Mouse (Mus musculus) heart, adult 2 months (tissue): Measurements from ENCODE around the gene Pom121l2. TPM values are rescaled to one million over a fixed set of nuclear protein-coding genes. Genes with fewer than 3 reads are reported as not detected.
A peak's percentile ranks its signal among the peaks of the same experiment; 100 is the strongest.

Source experiments
- DNase-seq, 2 experiments: peaks; one replicate each; pipeline ENCODE4 v3.0.0; 2021
- H3K27ac ChIP-seq: fragments of 200-600 bp; 2 replicates; pipeline ENCODE4 v1.8.1; 2022
- H3K27me3 ChIP-seq: fragments of 200-500 bp; 2 replicates; pipeline ENCODE4 v1.6.1; 2012; ENCODE audit warnings: mild to moderate bottlenecking, low read length, inconsistent platforms, mixed read lengths; ENCODE audit not compliant: control insufficient read depth, insufficient read depth
- H3K36me3 ChIP-seq: fragments of 200-500 bp; 2 replicates; pipeline ENCODE4 v1.6.1; 2012; ENCODE audit warnings: low read length, inconsistent platforms; ENCODE audit not compliant: control insufficient read depth, insufficient read depth
- H3K4me1 ChIP-seq: fragments of 200-500 bp; 2 replicates; pipeline ENCODE4 v1.6.1; 2011; ENCODE audit warnings: low read length; ENCODE audit not compliant: control insufficient read depth, insufficient read depth
- H3K4me3 ChIP-seq: fragments of 200-600 bp; 2 replicates; pipeline ENCODE4 v1.8.1; 2022
- H3K79me2 ChIP-seq: fragments of 200-500 bp; replicated peaks from 2 replicates; pipeline ENCODE4 v1.6.1; 2012; ENCODE audit warnings: mild to moderate bottlenecking, inconsistent platforms, low read length, moderate library complexity, mixed read lengths; ENCODE audit not compliant: control insufficient read depth, insufficient read depth
- H3K9ac ChIP-seq: fragments of 200-500 bp; 2 replicates; pipeline ENCODE4 v1.6.1; 2012; ENCODE audit warnings: low read depth, mild to moderate bottlenecking, control low read depth, inconsistent platforms, low read length, mixed read lengths
- CTCF ChIP-seq: fragments of 200-600 bp; IDR thresholded peaks from 2 replicates; pipeline ENCODE4 v1.8.1; 2022; ENCODE audit warnings: antibody characterized with exemption, mild to moderate bottlenecking, moderate library complexity
- EP300 ChIP-seq: fragments of 200-500 bp; IDR thresholded peaks from 2 replicates; pipeline ENCODE4 v1.6.1; 2011; ENCODE audit warnings: low read depth, low read length, control low read depth; ENCODE audit not compliant: insufficient read depth
- POLR2A ChIP-seq: fragments of 200-500 bp; IDR thresholded peaks from 2 replicates; pipeline ENCODE4 v1.6.1; 2011; ENCODE audit warnings: mild to moderate bottlenecking, low read depth, low read length, control low read depth; ENCODE audit not compliant: insufficient read depth
- WGBS: fragments of 180-500 bp; shearing (Covaris S2); methylation state at CpG from one replicate; pipeline ENCODE4 v1.1.7; 2018; 5-methylcytosine and 5-hydroxymethylcytosine counted together
- intact Hi-C: fragments of 180-260 bp; cut with DNase I; formaldehyde crosslinking; loops from one replicate; pipeline ENCODE4 v1.15.1; 2025
- microRNA-seq, 2 experiments: library from miRNA; unstranded; fragments of <30 nt; microRNA quantifications; one replicate each; pipeline ENCODE4 v1.2.0; 2021
- polyA plus RNA-seq: library from polyadenylated mRNA; depleted of rRNA; stranded (reverse); fragments of >200 nt; gene quantifications from 2 replicates; pipeline ENCODE4 v1.2.3, GENCODE M21; 2012; rRNA removed
- total RNA-seq, 2 experiments: library from RNA; stranded (reverse); gene quantifications; 2 replicates each; pipeline ENCODE4 v1.2.3; 2021

The Pom121l2 gene
- total and polyA plus RNA-seq, 3 experiments: 0.06 TPM; not detected in 2

DNA sequence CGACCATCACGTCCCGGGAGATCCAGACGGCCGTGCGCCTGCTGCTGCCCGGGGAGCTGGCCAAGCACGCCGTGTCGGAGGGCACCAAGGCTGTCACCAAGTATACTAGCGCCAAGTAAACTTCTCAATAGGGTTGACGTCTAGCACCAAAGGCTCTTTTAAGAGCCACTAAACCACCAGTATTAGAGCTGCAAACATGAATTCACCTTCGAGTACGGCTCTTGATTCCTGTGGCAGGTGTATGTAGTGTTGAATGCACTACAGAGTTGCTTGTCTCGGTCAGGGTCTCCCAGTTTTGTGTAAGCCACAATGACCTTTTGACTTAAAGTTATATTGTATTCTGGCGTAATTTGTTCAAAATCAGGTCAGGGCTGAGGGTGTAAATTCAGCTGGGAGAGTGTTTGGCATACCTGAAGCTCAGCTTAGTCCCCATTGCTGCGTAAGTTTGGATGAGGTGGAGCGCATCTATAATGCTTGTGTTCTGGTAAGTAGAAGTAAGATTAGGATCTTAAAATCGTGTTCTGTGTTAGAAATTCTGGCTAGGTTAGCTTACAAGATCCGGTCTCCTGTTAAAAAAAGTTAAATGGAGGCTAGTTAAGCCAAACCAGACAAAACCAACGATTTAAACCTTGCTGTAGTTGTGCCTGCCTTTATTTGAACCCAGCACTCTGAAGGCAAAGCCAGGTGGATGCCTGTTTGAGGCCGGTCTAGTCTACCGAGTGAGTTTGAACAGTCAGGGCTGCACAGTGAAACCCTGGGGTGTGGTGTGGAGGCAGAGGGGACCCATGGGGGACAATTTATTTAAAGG, 55.4 kb downstream of the Pom121l2 start:
- Histone ChIP-seq H3K36me3 (no peaks in the 10 kb centered on the region), H3K79me2 (no peaks in the 10 kb centered on the region), H3K4me3 (peak overlapping the region; percentile 39; the same call in 1 of the 2 replicates), H3K27me3 (no peaks in the 10 kb centered on the region), H3K4me1 (no peaks in the 10 kb centered on the region; the same call in 1 of the 2 replicates), H3K9ac (no peak overlapping the region), H3K27ac (no peak overlapping the region)
- no peak for DNase-seq
- TF ChIP-seq POLR2A (no peak; the same call in 1 of the 2 replicates), EP300 (no peak), CTCF (no peak)
- intact Hi-C loops: loop anchor here (5.0 to 10.0 kb wide), 2 partner anchors 212 to 1661 kb away; partner anchors contain the start of genes Hist1h1t and Hist1h4c
- 11% methylated on average over 20 of the region's 23 CpGs for WGBS

DNA sequence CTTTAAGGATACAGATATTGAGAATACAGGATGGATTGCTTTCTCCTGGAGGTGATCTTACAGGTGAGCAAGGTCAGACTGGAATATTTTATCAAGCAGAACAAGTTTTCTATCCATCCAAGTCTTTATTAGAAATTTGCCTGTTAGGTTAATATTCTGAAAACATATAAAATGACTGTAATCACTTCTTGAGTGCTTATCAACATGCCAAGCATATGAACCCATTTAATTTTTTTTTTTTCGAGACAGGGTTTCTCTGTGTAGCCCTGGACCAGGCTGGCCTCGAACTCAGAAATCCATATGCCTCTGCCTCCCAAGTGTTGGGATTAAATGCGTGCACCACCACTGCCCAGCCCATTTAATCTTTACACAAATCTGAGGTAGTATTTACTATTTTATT, 56.0 kb downstream of the Pom121l2 start:
- no peak overlapping the region for H3K4me3 ChIP-seq
- no peak overlapping the region for H3K27ac ChIP-seq
- H3K79me2 ChIP-seq: no peaks in the 10 kb centered on the region
- H3K36me3 ChIP-seq: no peaks in the 10 kb centered on the region
- TF ChIP-seq EP300 (no peak), POLR2A (no peak), CTCF (no peak)
- 81% methylated on average over 3 of the region's 3 CpGs for WGBS
- no peaks in the 10 kb centered on the region; the same call in 1 of the 2 replicates for H3K4me1 ChIP-seq
- DNase-seq: no peak
- H3K9ac ChIP-seq: no peak overlapping the region
- intact Hi-C loops: loop anchor here (5.0 to 10.0 kb wide), 2 partner anchors 212 to 1660 kb away; partner anchors contain the start of genes Hist1h1t and Hist1h4c
- no peaks in the 10 kb centered on the region for H3K27me3 ChIP-seq

DNA sequence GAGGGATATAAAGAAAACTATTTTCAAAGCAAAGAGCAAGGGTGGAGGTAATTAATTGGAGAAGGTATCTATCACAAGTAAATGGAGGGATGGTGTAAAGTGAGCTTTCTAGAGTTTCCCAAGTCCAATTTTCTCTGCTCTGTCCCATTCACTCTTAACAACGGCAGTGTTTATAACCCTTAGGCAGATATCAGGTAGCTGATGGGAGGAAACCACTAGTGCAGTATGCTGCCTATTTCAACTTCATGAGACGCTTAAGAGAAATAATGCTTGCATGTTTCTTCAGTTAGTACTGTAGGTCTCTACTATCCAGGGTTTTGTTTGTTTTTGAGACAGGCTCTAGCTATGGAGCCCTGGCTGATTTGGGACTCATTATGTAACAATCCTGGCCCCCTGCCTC, 56.4 kb downstream of the Pom121l2 start:
- Histone ChIP-seq H3K4me1 (no peaks in the 10 kb centered on the region; the same call in 1 of the 2 replicates), H3K27me3 (no peaks in the 10 kb centered on the region), H3K79me2 (no peaks in the 10 kb centered on the region), H3K4me3 (no peak overlapping the region), H3K27ac (no peak overlapping the region), H3K9ac (no peak overlapping the region), H3K36me3 (no peaks in the 10 kb centered on the region)
- no peak for TF ChIP-seq POLR2A
- no peak for TF ChIP-seq CTCF
- no peak for TF ChIP-seq EP300
- DNase-seq: no peak
- WGBS: 81% methylated on average over 2 of the region's 2 CpGs
- intact Hi-C loops: loop anchor here (5.0 to 10.0 kb wide), 2 partner anchors 213 to 1660 kb away; partner anchors contain the start of genes Hist1h1t and Hist1h4c

Small RNAs within 50 kb of the gene (microRNA-seq; reads per million reads assigned to microRNA genes)
- 0 reads per million in 2 experiments for gene Gm44390

Other genes starting within 250 kb of the Pom121l2 start
- 1 to 10 TPM; 1.8 to 3.2 TPM for gene Hist1h4j, start 246.1 kb upstream of the Pom121l2 start, total RNA-seq
- 0.73 TPM in 1 of 2 replicates, not detected in the other for gene Hist1h4j, start 246.1 kb upstream of the Pom121l2 start, polyA plus RNA-seq
- gene Hist1h4k, start 230.7 kb upstream of the Pom121l2 start, total RNA-seq: 10 to 100 TPM; 24.6 to 31.5 TPM
- 4.9 TPM in 1 of 2 replicates, not detected in the other for gene Hist1h4k, start 230.7 kb upstream of the Pom121l2 start, polyA plus RNA-seq
- 1 to 10 TPM; 1.3 to 4.2 TPM for gene Hist1h2ak, start 227.4 kb upstream of the Pom121l2 start, total RNA-seq
- gene Hist1h2ak, start 227.4 kb upstream of the Pom121l2 start, polyA plus RNA-seq: 0.62 TPM in 1 of 2 replicates, not detected in the other
- 1 to 10 TPM; 2.6 to 6.9 TPM for gene Hist1h2bn, start 227.1 kb upstream of the Pom121l2 start, total RNA-seq
- 1.6 and 1.9 TPM in 2 replicates for gene Hist1h2bn, start 227.1 kb upstream of the Pom121l2 start, polyA plus RNA-seq
- 1 to 10 TPM; 2.3 to 2.5 TPM for gene Hist1h1b, start 200.6 kb upstream of the Pom121l2 start, total RNA-seq
- gene Hist1h1b, start 200.6 kb upstream of the Pom121l2 start, polyA plus RNA-seq: not detected in 2 replicates
- gene Hist1h3i, start 197.8 kb upstream of the Pom121l2 start, total RNA-seq: 10 to 100 TPM in 1 of 2 experiments, 1 to 10 TPM in 1; 9.1 to 13.1 TPM
- gene Hist1h3i, start 197.8 kb upstream of the Pom121l2 start, polyA plus RNA-seq: 1.1 and 1.7 TPM in 2 replicates
- not detected for gene Hist1h2an, start 194.0 kb upstream of the Pom121l2 start, total RNA-seq
- not detected in 2 replicates for gene Hist1h2an, start 194.0 kb upstream of the Pom121l2 start, polyA plus RNA-seq
- gene Hist1h2bp, start 193.7 kb upstream of the Pom121l2 start, total RNA-seq: 1 to 10 TPM; 1.9 to 2.3 TPM
- gene Hist1h2bp, start 193.7 kb upstream of the Pom121l2 start, polyA plus RNA-seq: not detected in 2 replicates
- gene Hist1h2bq, start 171.0 kb upstream of the Pom121l2 start, total RNA-seq: 10 to 100 TPM; 24.4 to 26.4 TPM
- 3.5 and 12.7 TPM in 2 replicates for gene Hist1h2bq, start 171.0 kb upstream of the Pom121l2 start, polyA plus RNA-seq
- gene Hist1h2ao, start 170.7 kb upstream of the Pom121l2 start, total RNA-seq: 1 to 10 TPM in 1 of 2 experiments, not detected in 1; 7.1 TPM
- not detected in 2 replicates for gene Hist1h2ao, start 170.7 kb upstream of the Pom121l2 start, polyA plus RNA-seq
- gene Hist1h4m, start 169.4 kb upstream of the Pom121l2 start, total RNA-seq: 10 to 100 TPM; 42.6 to 56.8 TPM
- gene Hist1h4m, start 169.4 kb upstream of the Pom121l2 start, polyA plus RNA-seq: 1.6 TPM in 1 of 2 replicates, not detected in the other
- gene Hist1h4n, start 149.0 kb upstream of the Pom121l2 start, total RNA-seq: 1 to 10 TPM; 3.7 to 4.9 TPM
- gene Hist1h4n, start 149.0 kb upstream of the Pom121l2 start, polyA plus RNA-seq: 1.7 and 4.4 TPM in 2 replicates
- 1 to 10 TPM; 2.8 to 9.6 TPM for gene Hist1h2ap, start 147.7 kb upstream of the Pom121l2 start, total RNA-seq
- 1.1 and 3.4 TPM in 2 replicates for gene Hist1h2ap, start 147.7 kb upstream of the Pom121l2 start, polyA plus RNA-seq
- gene Hist1h2br, start 147.5 kb upstream of the Pom121l2 start, total RNA-seq: 10 to 100 TPM; 24.3 to 26.7 TPM
- gene Hist1h2br, start 147.5 kb upstream of the Pom121l2 start, polyA plus RNA-seq: 3.5 and 12.7 TPM in 2 replicates
- under 1 TPM; 0.70 to 0.73 TPM for gene Zfp184, start 36.1 kb upstream of the Pom121l2 start, total RNA-seq
- gene Zfp184, start 36.1 kb upstream of the Pom121l2 start, polyA plus RNA-seq: 0.35 and 0.43 TPM in 2 replicates
- gene Prss16, start 28.5 kb downstream of the Pom121l2 start, total RNA-seq: not detected
- 0.23 TPM in 1 of 2 replicates, not detected in the other for gene Prss16, start 28.5 kb downstream of the Pom121l2 start, polyA plus RNA-seq
- gene Hist1h2ah, start 54.4 kb downstream of the Pom121l2 start, total RNA-seq: 1 to 10 TPM; 8.1 to 10.0 TPM
- gene Hist1h2ah, start 54.4 kb downstream of the Pom121l2 start, polyA plus RNA-seq: 1.1 TPM in 1 of 2 replicates, not detected in the other
- 10 to 100 TPM in 1 of 2 experiments, 1 to 10 TPM in 1; 7.3 to 10.0 TPM for gene Hist1h2bk, start 54.7 kb downstream of the Pom121l2 start, total RNA-seq
- not detected in 2 replicates for gene Hist1h2bk, start 54.7 kb downstream of the Pom121l2 start, polyA plus RNA-seq
- gene Hist1h4i, start 60.2 kb downstream of the Pom121l2 start, total RNA-seq: 10 to 100 TPM; 11.9 to 18.1 TPM
- gene Hist1h4i, start 60.2 kb downstream of the Pom121l2 start, polyA plus RNA-seq: 5.8 and 8.3 TPM in 2 replicates
- gene Hist1h2ag, start 61.8 kb downstream of the Pom121l2 start, total RNA-seq: 1 to 10 TPM; 1.7 to 4.3 TPM
- not detected in 2 replicates for gene Hist1h2ag, start 61.8 kb downstream of the Pom121l2 start, polyA plus RNA-seq
- 1 to 10 TPM; 2.8 to 3.6 TPM for gene Hist1h2bj, start 62.0 kb downstream of the Pom121l2 start, total RNA-seq
- 0.59 TPM in 1 of 2 replicates, not detected in the other for gene Hist1h2bj, start 62.0 kb downstream of the Pom121l2 start, polyA plus RNA-seq
- not detected for gene Vmn1r188, start 103.2 kb downstream of the Pom121l2 start, total RNA-seq
- gene Vmn1r188, start 103.2 kb downstream of the Pom121l2 start, polyA plus RNA-seq: not detected in 2 replicates
- gene Vmn1r189, start 124.6 kb downstream of the Pom121l2 start, total RNA-seq: not detected
- gene Vmn1r189, start 124.6 kb downstream of the Pom121l2 start, polyA plus RNA-seq: not detected in 2 replicates
- not detected for gene Vmn1r191, start 202.8 kb downstream of the Pom121l2 start, total RNA-seq
- gene Vmn1r191, start 202.8 kb downstream of the Pom121l2 start, polyA plus RNA-seq: not detected in 2 replicates
- not detected for gene Vmn1r192, start 209.9 kb downstream of the Pom121l2 start, total RNA-seq
- not detected in 2 replicates for gene Vmn1r192, start 209.9 kb downstream of the Pom121l2 start, polyA plus RNA-seq
- gene Vmn1r193, start 242.0 kb downstream of the Pom121l2 start, total RNA-seq: not detected
- not detected in 2 replicates for gene Vmn1r193, start 242.0 kb downstream of the Pom121l2 start, polyA plus RNA-seq